Mouse (Mus musculus): ENCODE results near the gene Syngr3. TPM values are rescaled to one million over a fixed set of nuclear protein-coding genes. Genes with fewer than 3 reads are reported as not detected.

Syngr3 gene
- total RNA-seq, 1 experiment: 4.1 TPM

- H3K4me3 ChIP-seq (ENCODE audit: insufficient read depth in 1 of 2, low read depth in 1 of 2, low read length in 2 of 2, poor library complexity in 1 of 2, severe bottlenecking in 1 of 2): no peak overlapping the region
Observed at GRCm38 (mm10) chr17:24654969-24655368, 34.8 kb downstream of the Syngr3 start.

DNA sequence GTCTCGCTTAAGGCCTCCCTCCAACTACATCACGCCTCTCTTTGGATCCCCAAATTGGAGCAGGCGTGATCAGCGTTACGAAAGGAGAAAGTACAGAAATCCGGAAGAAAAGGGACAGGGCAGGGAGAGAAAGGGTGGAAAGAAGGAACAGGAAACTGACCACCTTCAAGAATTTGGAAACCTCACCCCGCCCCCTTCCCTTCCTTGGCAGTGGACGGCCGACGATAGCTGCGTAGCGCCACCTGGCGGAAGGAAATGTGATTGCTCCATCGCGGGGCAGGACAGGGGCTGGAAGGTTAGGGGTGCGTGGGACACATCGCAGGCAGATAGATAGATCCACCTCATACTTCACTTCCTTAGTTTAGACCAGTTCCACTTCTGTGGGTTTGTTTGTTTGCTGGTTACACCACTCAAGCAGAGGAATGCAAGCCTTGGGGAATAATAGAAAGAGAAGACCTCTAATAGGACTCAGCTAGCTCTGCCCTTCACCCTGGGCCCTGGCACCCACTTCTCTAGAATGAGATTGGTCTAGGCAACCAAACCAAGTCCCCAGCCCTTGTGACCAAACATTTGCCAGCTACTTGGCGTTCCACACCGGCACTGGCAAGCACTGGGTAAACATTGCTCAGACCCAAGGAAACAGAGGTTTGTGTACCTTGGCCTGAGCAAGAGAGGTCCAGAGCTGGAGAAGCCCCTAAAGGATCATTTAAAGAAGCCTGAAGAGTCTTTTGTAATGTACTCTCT lies 35.6 kb downstream of the Syngr3 start:
- peaks cover 6 to 12% of the 10 kb centered on the region in 2 experiments; a peak in 3 of 4 replicates for H3K4me1 ChIP-seq (ENCODE audit: control insufficient read depth in 2 of 2, insufficient read depth in 2 of 2, low read length in 2 of 2, poor library complexity in 1 of 2)
- H3K4me3 ChIP-seq (ENCODE audit: insufficient read depth in 1 of 2, low read depth in 1 of 2, low read length in 2 of 2, poor library complexity in 1 of 2, severe bottlenecking in 1 of 2): no peak overlapping the region
- no peak overlapping the region for H3K9ac ChIP-seq (ENCODE audit: insufficient read depth, low read depth, low read length, poor library complexity, severe bottlenecking)
- H3K27ac ChIP-seq (ENCODE audit: insufficient read depth, low read depth, low read length, poor library complexity, severe bottlenecking): no peak overlapping the region
- H3K9me3 ChIP-seq (ENCODE audit: control insufficient read depth, insufficient read depth, low read depth, low read length): no peaks in the 10 kb centered on the region
- no peaks in the 10 kb centered on the region for H3K36me3 ChIP-seq (ENCODE audit: control insufficient read depth, insufficient read depth, low read length, poor library complexity, severe bottlenecking)
- TF ChIP-seq CHD2 (IDR thresholded peaks at IDR 0.05; ENCODE audit: low read depth, low read length) (no peak), ZNF384 (IDR thresholded peaks at IDR 0.05; ENCODE audit: low read depth, low read length) (no peak), ZC3H11A (IDR thresholded peaks at IDR 0.05; ENCODE audit: borderline replicate concordance, low read depth, low read length) (no peak), MAFK (IDR thresholded peaks at IDR 0.05; ENCODE audit: insufficient read depth, low read depth, low read length) (no peak), HCFC1 (IDR thresholded peaks at IDR 0.05; ENCODE audit: borderline replicate concordance, insufficient read depth, low read length) (no peak)
- in situ Hi-C loops (cut with MboI; ENCODE audit: low sequenced_read_pairs in 2 of 2, unreplicated experiment in 2 of 2): no loop called here
- no peak for DNase-seq (ENCODE audit: low read depth, low spot score)

More at GRCm38 (mm10) chr17:24654969-24655368, 34.8 kb downstream of the Syngr3 start:
- Histone ChIP-seq H3K9ac (ENCODE audit: insufficient read depth, low read depth, low read length, poor library complexity, severe bottlenecking) (no peak overlapping the region), H3K36me3 (ENCODE audit: control insufficient read depth, insufficient read depth, low read length, poor library complexity, severe bottlenecking) (no peaks in the 10 kb centered on the region), H3K9me3 (ENCODE audit: control insufficient read depth, insufficient read depth, low read depth, low read length) (no peaks in the 10 kb centered on the region), H3K27ac (ENCODE audit: insufficient read depth, low read depth, low read length, poor library complexity, severe bottlenecking) (no peak overlapping the region), H3K4me1 (ENCODE audit: control insufficient read depth in 2 of 2, insufficient read depth in 2 of 2, low read length in 2 of 2, poor library complexity in 1 of 2) (peaks cover 3 to 9% of the 10 kb centered on the region in 2 experiments; a peak in 2 of 4 replicates)
- in situ Hi-C loops (cut with MboI; ENCODE audit: low sequenced_read_pairs in 2 of 2, unreplicated experiment in 2 of 2): no loop called here
- no peak for TF ChIP-seq ZC3H11A (IDR thresholded peaks at IDR 0.05; ENCODE audit: borderline replicate concordance, low read depth, low read length)
- no peak for TF ChIP-seq HCFC1 (IDR thresholded peaks at IDR 0.05; ENCODE audit: borderline replicate concordance, insufficient read depth, low read length)
- TF ChIP-seq MAFK (IDR thresholded peaks at IDR 0.05; ENCODE audit: insufficient read depth, low read depth, low read length): no peak
- TF ChIP-seq ZNF384 (IDR thresholded peaks at IDR 0.05; ENCODE audit: low read depth, low read length): no peak
- no peak for TF ChIP-seq CHD2 (IDR thresholded peaks at IDR 0.05; ENCODE audit: low read depth, low read length)
- no peak for DNase-seq (ENCODE audit: low read depth, low spot score)

- Histone ChIP-seq H3K4me1 (ENCODE audit: control insufficient read depth in 2 of 2, insufficient read depth in 2 of 2, low read length in 2 of 2, poor library complexity in 1 of 2) (peaks cover 6 to 14% of the 10 kb centered on the region in 2 experiments; a peak in 3 of 4 replicates), H3K4me3 (ENCODE audit: insufficient read depth in 1 of 2, low read depth in 1 of 2, low read length in 2 of 2, poor library complexity in 1 of 2, severe bottlenecking in 1 of 2) (no peak overlapping the region), H3K9ac (ENCODE audit: insufficient read depth, low read depth, low read length, poor library complexity, severe bottlenecking) (no peak overlapping the region), H3K9me3 (ENCODE audit: control insufficient read depth, insufficient read depth, low read depth, low read length) (no peaks in the 10 kb centered on the region), H3K27ac (ENCODE audit: insufficient read depth, low read depth, low read length, poor library complexity, severe bottlenecking) (no peak overlapping the region), H3K36me3 (ENCODE audit: control insufficient read depth, insufficient read depth, low read length, poor library complexity, severe bottlenecking) (no peaks in the 10 kb centered on the region)
- in situ Hi-C loops (cut with MboI; ENCODE audit: low sequenced_read_pairs in 2 of 2, unreplicated experiment in 2 of 2): no loop called here
- TF ChIP-seq ZC3H11A (IDR thresholded peaks at IDR 0.05; ENCODE audit: borderline replicate concordance, low read depth, low read length): no peak
- no peak for TF ChIP-seq HCFC1 (IDR thresholded peaks at IDR 0.05; ENCODE audit: borderline replicate concordance, insufficient read depth, low read length)
- TF ChIP-seq ZNF384 (IDR thresholded peaks at IDR 0.05; ENCODE audit: low read depth, low read length): no peak
- no peak for TF ChIP-seq MAFK (IDR thresholded peaks at IDR 0.05; ENCODE audit: insufficient read depth, low read depth, low read length)
- TF ChIP-seq CHD2 (IDR thresholded peaks at IDR 0.05; ENCODE audit: low read depth, low read length): no peak
- no peak for DNase-seq (ENCODE audit: low read depth, low spot score)
Observed at GRCm38 (mm10) chr17:24651835-24652234, 37.9 kb downstream of the Syngr3 start.

DNA sequence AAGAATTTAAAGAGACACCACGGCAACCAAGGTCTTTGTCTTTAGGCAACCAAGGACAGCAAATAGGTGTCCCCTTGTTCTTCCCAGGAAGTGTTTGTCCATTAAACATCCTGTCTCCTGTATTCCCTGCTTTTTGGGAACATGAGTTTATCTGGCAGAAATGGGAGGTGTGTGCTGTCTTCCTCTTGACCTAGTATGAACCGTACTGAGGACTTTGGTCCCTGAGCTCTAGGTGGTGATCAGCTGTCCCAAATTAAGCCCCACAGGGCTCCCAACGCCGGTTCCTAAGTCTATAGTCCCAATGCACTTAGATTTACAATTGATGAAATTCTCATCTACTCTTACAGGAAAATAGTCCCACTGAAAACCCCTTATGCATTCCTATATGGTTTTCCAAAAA lies 39.0 kb downstream of the Syngr3 start:
- H3K9ac ChIP-seq (ENCODE audit: insufficient read depth, low read depth, low read length, poor library complexity, severe bottlenecking): 0 out of 2 replicates have a peak overlapping the region, but pooled peaks have one; percentile 51
- no peak overlapping the region; a peak in 1 of 4 replicates for H3K4me3 ChIP-seq (ENCODE audit: insufficient read depth in 1 of 2, low read depth in 1 of 2, low read length in 2 of 2, poor library complexity in 1 of 2, severe bottlenecking in 1 of 2)
- no peak for DNase-seq (ENCODE audit: low read depth, low spot score)
- TF ChIP-seq HCFC1 (IDR thresholded peaks at IDR 0.05; ENCODE audit: borderline replicate concordance, insufficient read depth, low read length): no peak
- no peak for TF ChIP-seq MAFK (IDR thresholded peaks at IDR 0.05; ENCODE audit: insufficient read depth, low read depth, low read length)
- TF ChIP-seq ZNF384 (IDR thresholded peaks at IDR 0.05; ENCODE audit: low read depth, low read length): no peak
- no peak for TF ChIP-seq ZC3H11A (IDR thresholded peaks at IDR 0.05; ENCODE audit: borderline replicate concordance, low read depth, low read length)
- TF ChIP-seq CHD2 (IDR thresholded peaks at IDR 0.05; ENCODE audit: low read depth, low read length): no peak
- no peaks in the 10 kb centered on the region for H3K36me3 ChIP-seq (ENCODE audit: control insufficient read depth, insufficient read depth, low read length, poor library complexity, severe bottlenecking)
- H3K27ac ChIP-seq (ENCODE audit: insufficient read depth, low read depth, low read length, poor library complexity, severe bottlenecking): no peak overlapping the region
- in situ Hi-C loops (cut with MboI; ENCODE audit: low sequenced_read_pairs in 2 of 2, unreplicated experiment in 2 of 2): no loop called here
- peaks cover 6 to 16% of the 10 kb centered on the region in 2 experiments; a peak in 3 of 4 replicates for H3K4me1 ChIP-seq (ENCODE audit: control insufficient read depth in 2 of 2, insufficient read depth in 2 of 2, low read length in 2 of 2, poor library complexity in 1 of 2)
- H3K9me3 ChIP-seq (ENCODE audit: control insufficient read depth, insufficient read depth, low read depth, low read length): no peaks in the 10 kb centered on the region
